Mouse (Mus musculus): ENCODE data around the gene Adamtsl1. TPM values are rescaled to one million over a fixed set of nuclear protein-coding genes. Genes with fewer than 3 reads are reported as not detected.

Adamtsl1 gene
- polyA plus RNA-seq, 1 experiment from 2014 or later = 3.0 TPM

DNA sequence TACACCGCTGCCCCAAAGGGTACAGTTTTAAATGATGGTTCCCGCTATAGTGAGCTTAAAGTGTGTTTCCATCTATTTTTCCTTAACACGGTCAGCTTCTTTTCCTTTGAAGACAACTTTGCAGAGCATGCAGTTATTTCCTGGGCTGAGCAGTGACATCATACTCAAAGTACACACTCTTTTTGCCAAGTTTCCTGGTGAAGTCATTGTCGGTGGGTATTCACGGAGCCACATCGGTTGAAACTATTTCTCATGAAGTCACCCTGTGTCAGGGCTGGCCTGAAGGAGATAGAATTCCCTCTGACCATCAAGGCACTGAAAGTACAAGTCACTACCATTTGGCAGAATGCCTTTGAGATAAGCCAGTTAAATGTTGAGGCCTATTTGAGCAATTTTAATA lies 45.8 kb downstream of the Adamtsl1 start:
- Histone ChIP-seq H3K4me3 (no peak overlapping the region), H3K27ac (no peak overlapping the region), H3K4me1 (no peaks in the 10 kb centered on the region), H3K27me3 (ENCODE audit: poor library complexity, severe bottlenecking) (no peaks in the 10 kb centered on the region), H3K9me3 (no peaks in the 10 kb centered on the region), H3K36me3 (replicated peaks) (no peaks in the 10 kb centered on the region)
- no peak for DNase-seq (ENCODE audit: extremely low spot score, low spot score)
- WGBS = 94% methylated on average over 6 of the region's 6 CpGs

DNA sequence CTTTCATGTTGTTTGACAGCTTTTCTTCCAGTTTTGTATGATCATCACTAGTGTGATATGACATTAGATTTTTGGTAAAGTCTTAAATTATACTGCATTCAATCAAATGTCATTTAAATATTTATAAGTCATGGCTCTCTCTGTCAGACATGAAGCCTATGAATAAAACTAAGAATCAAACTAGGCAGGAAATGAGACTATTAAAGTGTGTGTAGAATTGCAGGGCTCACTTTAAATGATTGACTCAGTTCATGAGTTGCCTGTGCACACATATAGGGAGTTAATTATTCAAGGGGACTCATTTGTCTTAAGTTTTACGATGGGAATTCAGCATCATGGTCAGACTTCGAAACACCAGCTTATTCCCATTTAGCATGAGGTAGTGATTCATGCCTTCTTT lies 71.5 kb downstream of the Adamtsl1 start:
- Histone ChIP-seq H3K27ac (no peak overlapping the region), H3K27me3 (ENCODE audit: poor library complexity, severe bottlenecking) (no peaks in the 10 kb centered on the region), H3K4me3 (no peak overlapping the region), H3K4me1 (0 out of 2 replicates have a peak, but pooled peaks cover 3% of the 10 kb centered on the region), H3K9me3 (no peaks in the 10 kb centered on the region), H3K36me3 (replicated peaks) (no peaks in the 10 kb centered on the region)
- DNase-seq (ENCODE audit: extremely low spot score, low spot score) = no peak
- 93% methylated on average over 2 of the region's 2 CpGs for WGBS

DNA sequence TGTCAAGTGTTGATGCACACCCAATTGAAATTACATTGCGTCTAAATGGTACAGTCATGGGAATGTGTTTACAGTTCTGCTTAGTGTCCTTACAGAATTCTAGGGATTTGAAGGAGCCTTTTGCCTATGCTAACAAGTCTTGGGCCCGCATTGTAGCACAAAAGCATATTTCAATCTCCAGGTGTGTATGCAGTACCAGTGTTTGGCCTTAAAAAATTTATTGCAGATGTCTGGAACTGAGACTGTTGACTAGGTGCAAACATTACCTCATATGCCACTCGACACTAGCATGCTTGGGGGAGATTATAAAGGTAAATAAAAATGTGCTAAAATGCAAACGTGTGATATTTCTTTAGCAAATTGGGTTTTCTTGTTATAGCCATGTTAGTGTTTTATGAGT lies 75.0 kb downstream of the Adamtsl1 start:
- Histone ChIP-seq H3K9me3 (no peaks in the 10 kb centered on the region), H3K27me3 (ENCODE audit: poor library complexity, severe bottlenecking) (no peaks in the 10 kb centered on the region), H3K4me3 (no peak overlapping the region), H3K4me1 (peaks cover 4% of the 10 kb centered on the region; the same call in 1 of the 2 replicates), H3K36me3 (replicated peaks) (no peaks in the 10 kb centered on the region), H3K27ac (no peak overlapping the region)
- WGBS = 88% methylated on average over 4 of the region's 4 CpGs
- DNase-seq (ENCODE audit: extremely low spot score, low spot score) = no peak

DNA sequence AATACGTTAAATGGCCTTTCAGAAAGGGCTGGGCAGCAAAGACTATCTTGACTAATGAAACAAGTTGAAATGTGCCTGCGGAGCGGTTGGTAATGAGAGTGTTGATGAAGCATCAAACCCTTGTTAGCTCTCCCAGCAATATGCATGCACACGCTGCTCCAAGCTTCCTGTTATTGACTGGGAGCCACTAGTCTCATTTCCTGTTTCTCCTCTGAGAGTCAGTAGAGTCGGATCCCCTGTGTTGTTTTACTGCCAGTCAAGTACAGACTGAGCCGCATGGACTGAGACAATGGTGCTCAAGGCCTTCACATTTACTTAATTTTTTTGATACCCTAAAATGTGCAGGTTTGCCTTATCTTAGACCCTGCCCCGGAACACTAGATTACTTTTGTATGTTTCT lies 77.1 kb downstream of the Adamtsl1 start:
- H3K4me3 ChIP-seq = no peak overlapping the region
- H3K27me3 ChIP-seq (ENCODE audit: poor library complexity, severe bottlenecking) = no peaks in the 10 kb centered on the region
- H3K4me1 ChIP-seq = peaks cover 4% of the 10 kb centered on the region; the same call in 1 of the 2 replicates
- H3K9me3 ChIP-seq = no peaks in the 10 kb centered on the region
- no peak for DNase-seq (ENCODE audit: extremely low spot score, low spot score)
- 77% methylated on average over 7 of the region's 7 CpGs for WGBS
- no peaks in the 10 kb centered on the region for H3K36me3 ChIP-seq (replicated peaks)
- H3K27ac ChIP-seq = no peak overlapping the region

DNA sequence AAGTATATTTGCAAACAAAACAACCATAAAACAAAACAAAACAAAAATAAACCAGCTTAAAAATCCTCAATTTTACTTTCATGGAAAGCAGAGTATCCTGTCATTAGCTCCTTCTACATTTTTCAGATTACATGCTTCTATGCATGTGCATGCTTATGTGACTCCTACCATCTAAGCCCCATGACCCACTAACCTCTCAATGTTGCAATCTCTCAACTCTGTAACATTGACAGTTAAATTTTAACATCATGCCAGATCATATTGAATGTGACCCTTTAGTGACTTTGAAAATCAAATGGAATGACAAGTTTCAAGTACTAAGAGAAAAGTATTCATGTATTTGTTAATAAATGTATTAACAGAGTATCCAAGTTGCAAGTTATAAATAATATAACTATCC lies 80.2 kb downstream of the Adamtsl1 start:
- Histone ChIP-seq H3K36me3 (replicated peaks) (no peaks in the 10 kb centered on the region), H3K4me1 (peaks cover 4% of the 10 kb centered on the region; the same call in 1 of the 2 replicates), H3K9me3 (no peaks in the 10 kb centered on the region), H3K27me3 (ENCODE audit: poor library complexity, severe bottlenecking) (no peaks in the 10 kb centered on the region), H3K4me3 (no peak overlapping the region), H3K27ac (no peak overlapping the region)
- DNase-seq (ENCODE audit: extremely low spot score, low spot score) = no peak

DNA sequence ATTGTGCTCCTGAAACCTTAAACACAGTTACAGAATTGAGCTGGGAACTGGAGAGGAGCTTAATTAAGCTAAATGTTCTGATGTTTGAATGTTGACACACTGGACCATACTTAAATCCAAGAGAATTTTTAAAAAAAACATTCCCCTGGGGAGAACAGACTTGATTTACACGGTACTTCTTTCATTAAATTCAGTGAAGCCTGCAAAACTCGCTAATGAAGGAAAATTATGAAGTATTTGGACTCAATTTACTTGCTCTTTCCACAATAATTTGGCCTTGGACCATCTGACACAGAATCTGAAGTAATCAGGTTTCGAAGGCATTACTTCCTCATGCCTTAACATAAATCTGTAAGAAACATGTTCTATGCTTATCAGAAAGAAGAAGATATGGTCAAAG lies 99.4 kb downstream of the Adamtsl1 start:
- Histone ChIP-seq H3K9me3 (no peaks in the 10 kb centered on the region), H3K27me3 (ENCODE audit: poor library complexity, severe bottlenecking) (no peaks in the 10 kb centered on the region), H3K4me1 (no peaks in the 10 kb centered on the region), H3K4me3 (no peak overlapping the region), H3K27ac (no peak overlapping the region), H3K36me3 (replicated peaks) (no peaks in the 10 kb centered on the region)
- WGBS = 86% methylated on average over 3 of the region's 3 CpGs
- no peak for DNase-seq (ENCODE audit: extremely low spot score, low spot score)

DNA sequence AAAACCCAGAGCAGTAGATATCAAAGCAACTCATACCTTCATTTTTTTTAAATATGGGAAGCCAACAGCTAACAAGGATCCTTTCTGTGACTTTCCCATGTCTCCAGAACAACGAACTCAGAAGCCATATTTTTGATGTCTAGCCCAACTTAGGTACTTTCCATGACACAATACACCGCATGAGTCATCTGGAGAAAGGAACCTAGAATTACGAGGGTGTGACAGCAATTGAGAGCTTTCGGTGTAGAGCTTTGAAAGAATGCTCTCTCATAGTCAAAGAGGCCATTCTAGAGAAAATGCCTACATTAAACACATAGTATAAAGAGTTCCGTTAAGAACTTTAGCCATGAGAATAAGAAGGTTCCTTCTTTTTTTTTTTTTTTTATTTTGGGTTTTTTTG lies 104.8 kb downstream of the Adamtsl1 start:
- DNase-seq (ENCODE audit: extremely low spot score, low spot score) = no peak
- no peaks in the 10 kb centered on the region for H3K36me3 ChIP-seq (replicated peaks)
- H3K9me3 ChIP-seq = no peaks in the 10 kb centered on the region
- no peaks in the 10 kb centered on the region for H3K27me3 ChIP-seq (ENCODE audit: poor library complexity, severe bottlenecking)
- no peak overlapping the region for H3K4me3 ChIP-seq
- no peak overlapping the region for H3K27ac ChIP-seq
- WGBS = 93% methylated on average over 5 of the region's 5 CpGs
- H3K4me1 ChIP-seq = no peaks in the 10 kb centered on the region

DNA sequence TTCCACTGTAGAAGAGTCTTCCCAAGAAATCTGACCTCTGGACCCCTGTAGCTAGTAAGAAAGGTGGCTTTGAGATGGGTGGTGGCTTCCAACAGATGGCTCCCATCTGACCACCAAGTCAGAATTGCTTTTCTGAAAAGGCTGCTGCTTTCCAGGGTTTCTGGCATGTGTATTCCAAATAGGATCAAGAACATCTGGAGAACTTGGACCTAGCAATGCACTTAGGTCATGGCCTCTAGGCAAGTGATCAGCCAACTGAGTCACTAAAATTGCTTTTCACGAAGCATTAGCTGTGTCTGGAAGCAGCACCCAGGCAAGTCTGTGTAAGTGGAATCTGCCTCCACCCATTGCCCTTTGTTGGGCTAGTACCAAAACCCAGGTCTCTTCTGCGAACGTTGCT lies 105.3 kb downstream of the Adamtsl1 start:
- 82% methylated on average over 3 of the region's 3 CpGs for WGBS
- Histone ChIP-seq H3K27me3 (ENCODE audit: poor library complexity, severe bottlenecking) (no peaks in the 10 kb centered on the region), H3K36me3 (replicated peaks) (no peaks in the 10 kb centered on the region), H3K9me3 (no peaks in the 10 kb centered on the region), H3K4me1 (no peaks in the 10 kb centered on the region), H3K27ac (no peak overlapping the region), H3K4me3 (no peak overlapping the region)
- DNase-seq (ENCODE audit: extremely low spot score, low spot score) = no peak

DNA sequence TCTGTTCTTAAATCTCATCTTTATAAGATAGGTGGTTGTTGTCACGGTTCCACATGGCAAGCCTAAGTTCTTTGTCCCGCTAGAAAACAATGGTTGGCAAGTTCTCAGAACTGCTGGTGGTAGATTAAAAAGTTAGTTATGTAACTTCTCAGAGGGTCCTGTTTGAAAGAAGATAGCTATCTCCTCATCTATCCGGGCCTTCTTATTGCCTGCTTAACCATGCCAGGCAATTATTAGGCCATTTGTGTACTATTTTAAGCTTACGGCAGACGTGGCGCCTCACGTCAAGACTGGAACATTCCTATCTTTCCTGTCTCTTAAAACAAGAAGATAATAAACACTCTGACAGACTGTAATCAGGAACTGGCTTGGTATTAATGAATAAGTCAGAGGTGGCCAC lies 115.4 kb downstream of the Adamtsl1 start:
- no peaks in the 10 kb centered on the region for H3K4me1 ChIP-seq
- no peaks in the 10 kb centered on the region for H3K36me3 ChIP-seq (replicated peaks)
- no peaks in the 10 kb centered on the region for H3K27me3 ChIP-seq (ENCODE audit: poor library complexity, severe bottlenecking)
- no peaks in the 10 kb centered on the region for H3K9me3 ChIP-seq
- WGBS = 90% methylated on average over 7 of the region's 7 CpGs
- no peak overlapping the region for H3K4me3 ChIP-seq
- no peak for DNase-seq (ENCODE audit: extremely low spot score, low spot score)
- no peak overlapping the region for H3K27ac ChIP-seq

DNA sequence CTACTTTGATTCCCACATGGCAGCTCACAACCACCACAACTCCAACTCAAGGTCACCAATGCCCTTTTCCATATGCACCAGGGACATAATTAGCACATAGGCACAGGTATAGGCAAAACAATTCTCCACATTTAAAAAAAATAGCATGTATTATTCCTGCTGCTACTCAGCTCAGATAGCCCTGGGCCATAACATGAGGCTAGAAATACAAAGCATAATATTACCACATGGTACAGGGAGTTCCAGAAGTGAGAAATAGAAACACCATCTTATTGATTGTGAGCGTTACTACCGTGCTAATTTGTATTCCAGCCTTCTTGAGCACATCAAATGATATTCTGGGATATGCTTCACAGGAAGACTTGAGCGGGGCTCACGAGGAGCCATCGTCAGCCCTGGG lies 155.3 kb downstream of the Adamtsl1 start:
- 0 out of 2 replicates have a peak, but pooled peaks cover 5% of the 10 kb centered on the region for H3K4me1 ChIP-seq
- WGBS = 92% methylated on average over 5 of the region's 5 CpGs
- H3K4me3 ChIP-seq = no peak overlapping the region
- H3K27ac ChIP-seq = no peak overlapping the region
- no peaks in the 10 kb centered on the region for H3K27me3 ChIP-seq (ENCODE audit: poor library complexity, severe bottlenecking)
- H3K36me3 ChIP-seq (replicated peaks) = no peaks in the 10 kb centered on the region
- no peaks in the 10 kb centered on the region for H3K9me3 ChIP-seq
- no peak for DNase-seq (ENCODE audit: extremely low spot score, low spot score)

DNA sequence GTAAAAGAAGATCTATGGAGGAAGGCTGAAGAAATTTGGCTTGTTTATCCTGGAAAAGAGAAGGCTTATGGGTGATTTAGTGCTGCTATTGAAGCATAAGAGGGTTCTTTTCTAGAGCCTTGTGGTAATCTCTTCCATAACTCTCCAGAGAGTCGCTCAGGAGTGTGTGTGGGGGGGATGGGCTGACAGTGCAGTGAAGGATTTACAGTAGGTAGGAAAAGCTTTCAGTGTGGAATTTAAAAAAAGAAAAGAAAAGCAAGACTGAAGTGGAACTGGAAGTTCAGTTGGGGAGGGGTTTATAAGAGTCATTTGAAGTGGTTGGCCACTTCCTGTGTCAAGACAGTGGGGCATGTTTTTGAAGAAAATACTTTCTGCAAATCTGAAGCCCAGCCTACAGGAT lies 155.8 kb downstream of the Adamtsl1 start:
- no peaks in the 10 kb centered on the region for H3K36me3 ChIP-seq (replicated peaks)
- H3K4me3 ChIP-seq = no peak overlapping the region
- no peaks in the 10 kb centered on the region for H3K27me3 ChIP-seq (ENCODE audit: poor library complexity, severe bottlenecking)
- H3K4me1 ChIP-seq = 0 out of 2 replicates have a peak, but pooled peaks cover 5% of the 10 kb centered on the region
- H3K9me3 ChIP-seq = no peaks in the 10 kb centered on the region
- 79% methylated on average over 1 of the region's 1 CpGs for WGBS
- no peak overlapping the region for H3K27ac ChIP-seq
- DNase-seq (ENCODE audit: extremely low spot score, low spot score) = no peak

DNA sequence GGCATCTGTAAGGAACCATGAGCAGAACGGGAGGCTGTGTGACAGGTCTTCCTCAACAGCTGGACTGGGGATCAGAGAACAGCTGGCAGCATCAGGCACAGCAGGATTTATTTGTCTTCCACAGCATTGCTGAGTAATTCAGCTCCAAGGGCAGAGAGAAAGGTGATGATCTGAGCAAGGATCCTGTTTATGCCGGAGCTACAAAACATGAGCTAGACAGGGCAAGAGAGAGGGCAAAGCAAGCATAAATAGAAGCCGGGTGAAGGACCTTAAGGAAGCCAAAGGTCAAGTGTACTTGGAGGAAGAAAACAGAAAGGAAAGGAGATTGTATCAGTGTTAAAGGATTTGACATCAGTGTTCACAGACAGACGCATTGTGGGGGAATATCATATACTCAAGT lies 158.3 kb downstream of the Adamtsl1 start:
- no peak overlapping the region for H3K4me3 ChIP-seq
- H3K9me3 ChIP-seq = no peaks in the 10 kb centered on the region
- 0 out of 2 replicates have a peak, but pooled peaks cover 5% of the 10 kb centered on the region for H3K4me1 ChIP-seq
- no peaks in the 10 kb centered on the region for H3K36me3 ChIP-seq (replicated peaks)
- no peaks in the 10 kb centered on the region for H3K27me3 ChIP-seq (ENCODE audit: poor library complexity, severe bottlenecking)
- no peak for DNase-seq (ENCODE audit: extremely low spot score, low spot score)
- 63% methylated on average over 4 of the region's 4 CpGs for WGBS
- H3K27ac ChIP-seq = no peak overlapping the region

DNA sequence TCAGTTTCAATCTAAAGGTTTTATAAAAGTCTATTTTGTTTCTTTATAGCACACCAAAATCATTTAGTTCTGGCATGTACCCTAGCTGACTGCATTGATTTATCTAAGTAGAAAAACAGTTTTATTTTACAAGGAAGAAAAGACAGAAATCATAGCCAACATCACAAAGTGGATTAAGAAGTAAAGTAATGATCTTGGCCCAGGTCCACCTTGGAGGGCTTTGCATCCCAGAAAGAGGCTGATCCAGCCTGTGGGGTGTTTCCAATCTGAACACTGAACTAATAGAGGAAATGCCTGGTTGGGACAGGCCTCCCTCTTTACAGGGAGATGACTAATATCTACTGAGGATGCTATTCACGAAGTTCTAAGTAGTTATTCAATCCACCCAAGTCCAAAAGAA lies 163.6 kb downstream of the Adamtsl1 start:
- Histone ChIP-seq H3K27me3 (ENCODE audit: poor library complexity, severe bottlenecking) (no peaks in the 10 kb centered on the region), H3K9me3 (no peaks in the 10 kb centered on the region), H3K27ac (no peak overlapping the region), H3K4me3 (no peak overlapping the region), H3K4me1 (no peaks in the 10 kb centered on the region), H3K36me3 (replicated peaks) (no peaks in the 10 kb centered on the region)
- no peak for DNase-seq (ENCODE audit: extremely low spot score, low spot score)
- WGBS = 68% methylated on average over 1 of the region's 1 CpGs

DNA sequence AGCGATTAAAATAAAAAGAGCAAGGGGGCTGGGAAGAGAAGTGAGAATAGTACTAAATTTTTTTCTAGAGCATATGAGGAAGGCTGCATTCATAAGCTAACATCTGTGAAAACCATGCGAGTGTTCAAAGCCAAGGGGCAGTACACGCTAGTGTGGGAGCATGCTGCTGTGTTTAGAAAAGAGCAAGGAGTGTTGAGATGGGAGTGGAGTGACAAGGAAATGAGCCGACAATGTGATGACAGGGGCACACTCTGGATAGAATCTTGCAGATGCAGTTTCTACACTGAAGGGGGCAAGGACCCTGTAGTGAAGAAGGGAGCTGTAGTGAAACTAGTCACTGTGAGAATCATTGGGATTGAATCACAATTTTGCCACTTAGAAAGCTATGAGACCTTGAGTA lies 172.2 kb downstream of the Adamtsl1 start:
- H3K4me3 ChIP-seq = no peak overlapping the region
- H3K4me1 ChIP-seq = no peaks in the 10 kb centered on the region
- no peak overlapping the region for H3K27ac ChIP-seq
- no peak for DNase-seq (ENCODE audit: extremely low spot score, low spot score)
- H3K36me3 ChIP-seq (replicated peaks) = no peaks in the 10 kb centered on the region
- H3K27me3 ChIP-seq (ENCODE audit: poor library complexity, severe bottlenecking) = no peaks in the 10 kb centered on the region
- 85% methylated on average over 4 of the region's 4 CpGs for WGBS
- no peaks in the 10 kb centered on the region for H3K9me3 ChIP-seq
